Mouse (Mus musculus) lung, adult 2 months (tissue): ENCODE results near the gene Foxn3.

Experiments
- CTCF ChIP-seq: fragments of 200-500 bp; IDR thresholded peaks from 2 replicates; pipeline ENCODE4 v1.5.1; 2011; ENCODE audit warnings: mild to moderate bottlenecking, low read length, control low read depth; ENCODE audit not compliant: insufficient read depth
- POLR2A ChIP-seq: fragments of 200-500 bp; IDR thresholded peaks from 2 replicates; pipeline ENCODE4 v1.6.1; 2011; ENCODE audit warnings: low read depth, mild to moderate bottlenecking, control low read depth, low read length, borderline replicate concordance; ENCODE audit errors: extremely low read depth

DNA sequence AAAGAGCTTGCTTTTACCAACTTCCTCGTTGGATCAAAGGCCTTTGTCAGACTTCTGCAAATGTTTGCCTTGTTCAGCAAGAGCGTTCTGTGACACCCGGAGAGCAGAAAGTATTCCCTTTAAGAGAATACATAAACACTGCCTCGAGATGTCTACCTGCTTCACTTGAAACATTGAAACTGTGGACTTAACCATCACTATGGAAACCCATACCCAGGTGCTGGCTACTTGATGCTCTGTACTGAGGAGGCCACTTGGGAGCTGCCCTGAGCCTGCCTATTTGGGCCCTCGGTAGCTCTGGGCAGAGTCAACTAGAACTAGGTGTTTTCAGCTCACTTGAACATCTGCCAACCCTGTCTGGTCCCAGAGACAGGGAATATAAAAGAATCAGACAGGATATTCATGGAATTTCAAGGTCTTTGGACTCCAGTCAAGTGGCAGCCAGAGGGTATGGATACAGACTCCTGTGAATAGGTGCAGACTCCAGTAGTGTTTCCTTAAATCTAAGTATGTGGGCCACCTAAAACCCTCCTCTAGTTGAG is 323.1 kb downstream of the Foxn3 start:
- no peak for TF ChIP-seq CTCF
- TF ChIP-seq POLR2A = no peak
